ENCODE assay signal across 8 mouse cellular contexts in genomic region chr11:101919660-101920059, GRCm38 (mm10). TPM values are rescaled to one million over a fixed set of nuclear protein-coding genes. Genes with fewer than 3 reads are reported as not detected.
DNase-seq lines count a peak whose midpoint lies in the region; ATAC-seq and TF ChIP-seq lines count a peak whose summit lies in the region.

No protein-coding gene starts in this region.

- no peaks in the 10 kb centered on the region for H3K4me1 ChIP-seq in forebrain, embryonic 15.5 days

- WGBS in forebrain, embryonic 15.5 days = under 1% methylated on average over 6 of the region's 6 CpGs

- H3K4me3 ChIP-seq in forebrain, embryonic 15.5 days = no peak overlapping the region

- no peaks in the 10 kb centered on the region for H3K36me3 ChIP-seq in forebrain, embryonic 15.5 days

- in situ Hi-C loops in Patski (cut with MboI; ENCODE audit: low pct_unique_long_range_greater_than_20kb) = loop anchor here (5.0 kb wide), 1 partner anchor 48 kb away; the partner anchor contains the start of gene Sost

- ATAC-seq in Patski = no peak
- ATAC-seq in forebrain, embryonic 15.5 days (replicated peaks) = 0 out of 2 replicates have a peak, but pooled peaks have one; percentile 64

- CTCF ChIA-PET in Patski (lab: Charles Lee) = interaction anchor here (1.0 to 5.4 kb wide), 4 partner anchors 9 to 48 kb away, joined by 3 to 61 read pairs (median 6); partner anchors contain the start of gene Sost

- no peak overlapping the region for H3K27ac ChIP-seq in forebrain, embryonic 15.5 days (replicated peaks)

- POLR2A ChIA-PET in Patski (lab: Charles Lee) = interaction anchor here (0.5 to 0.9 kb wide), 2 partner anchors 47 to 277 kb away, joined by 3 to 6 read pairs; partner anchors contain the start of gene Sost

- H3K27me3 ChIP-seq in Patski = peaks cover 31% of the 10 kb centered on the region
- H3K27me3 ChIP-seq in forebrain, embryonic 15.5 days = peaks cover 9% of the 10 kb centered on the region

- TF ChIP-seq CTCF in Patski (IDR thresholded peaks at IDR 0.05) = peak; percentile 84

- no peaks in the 10 kb centered on the region for H3K9me3 ChIP-seq in forebrain, embryonic 15.5 days

- no peak overlapping the region for H3K9ac ChIP-seq in forebrain, embryonic 15.5 days (replicated peaks)

- no peak overlapping the region for H3K4me2 ChIP-seq in forebrain, embryonic 15.5 days (replicated peaks)

- no peak for DNase-seq in Patski (ENCODE audit: low read depth, low spot score)
- peak; percentile 70 for DNase-seq in cerebellum, adult 11-12 months
- peak; percentile 91 for DNase-seq in heart, postnatal 4 days
- peak; percentile 55 for DNase-seq in layer of hippocampus, adult 9-11 months
- DNase-seq in lung, postnatal 36 days = peak; percentile 90
- peak; percentile 90 for DNase-seq in right cerebral cortex, postnatal 4 days
- peak; percentile 75 for DNase-seq in urinary bladder, postnatal 36 days (ENCODE audit: low spot score in 2 of 2)

RNA-seq across cellular contexts. Expression of gene Meox1, which starts 25.5 kb away (rescaled TPM):
- polyA plus RNA-seq in Patski (2021) = 0.06 TPM
- 0.51 and 0.59 TPM in 2 replicates for polyA plus RNA-seq in forebrain, embryonic 15.5 days (2015; fragmentation: Nextera tagmentation; extraction: Ambion mirVana)
- 10 to 100 TPM; 17.3 to 19.1 TPM for total RNA-seq in heart, postnatal 4 days (2021)

RNA-seq across cellular contexts. Expression of gene Sost, which starts 47.2 kb away (rescaled TPM):
- polyA plus RNA-seq in Patski (2021) = not detected
- polyA plus RNA-seq in forebrain, embryonic 15.5 days (2015; fragmentation: Nextera tagmentation; extraction: Ambion mirVana) = not detected in 2 replicates
- total RNA-seq in heart, postnatal 4 days (2021) = 1 to 10 TPM; 7.5 to 8.2 TPM
